ENCODE assay signal across 13 mouse cellular contexts in the genomic region with DNA sequence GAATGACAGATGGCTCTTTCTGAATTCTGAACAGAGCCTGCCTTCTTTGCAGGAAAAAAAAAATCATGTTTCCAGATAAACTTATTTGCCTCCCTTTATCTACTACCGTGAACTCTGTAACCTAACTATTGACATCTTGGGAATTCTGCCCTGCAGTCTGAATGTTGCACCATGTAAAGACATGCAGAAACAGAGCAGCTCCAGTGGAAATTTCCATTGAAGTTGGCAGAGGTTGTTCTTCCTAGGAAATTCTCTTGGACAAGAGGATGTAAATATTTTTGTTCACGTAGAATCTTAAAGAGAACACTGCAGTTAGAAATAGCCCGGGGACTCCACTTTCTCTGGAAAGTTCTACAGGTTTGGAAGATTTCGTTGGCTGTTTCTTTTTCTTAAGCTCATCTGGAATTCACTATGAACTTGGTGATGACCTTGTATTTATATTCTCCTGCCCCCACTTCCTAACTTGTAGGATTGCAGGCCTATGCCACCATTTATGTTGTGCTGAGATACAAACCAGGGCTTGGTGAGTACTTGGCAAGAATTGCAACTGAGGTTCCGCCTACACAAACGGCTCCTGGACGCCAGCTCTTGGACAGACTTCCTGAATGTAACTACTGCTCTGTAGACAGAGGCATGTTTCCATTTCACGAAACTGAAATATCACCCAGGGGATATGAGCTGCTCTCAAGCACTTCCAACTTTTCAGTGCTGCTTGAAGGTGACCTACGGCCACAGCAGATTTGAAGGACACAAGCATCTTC.
DNase-seq lines count a peak whose midpoint lies in the region; ATAC-seq lines count a peak whose summit lies in the region.
"Had no signal": no experiment of that assay in that cellular context is flagged by ENCODE, and none has a peak within 500 bp of the region (broad histone marks: within the 10 kb centered on the region; RNA-seq: fewer than 3 reads in every experiment).

No protein-coding gene starts in this region.

- no peak overlapping the region for H3K9ac ChIP-seq in heart, embryonic 15.5 days
- H3K9ac ChIP-seq in heart, embryonic 11.5 days (ENCODE audit: low read depth, low read length), result no peak overlapping the region
- H3K9ac ChIP-seq in forebrain, embryonic 11.5 days (ENCODE audit: low read length), result no peak overlapping the region
- H3K9ac ChIP-seq: neural tube, embryonic 13.5 days had no signal

- 0 out of 2 replicates have a peak overlapping the region, but pooled peaks have one; percentile 8 for H3K4me2 ChIP-seq in heart, embryonic 15.5 days
- H3K4me2 ChIP-seq in heart, embryonic 11.5 days, result no peak overlapping the region
- H3K4me2 ChIP-seq in forebrain, embryonic 11.5 days (ENCODE audit: low read depth, low read length, severe bottlenecking), result no peak overlapping the region
- H3K4me2 ChIP-seq: neural tube, embryonic 13.5 days had no signal

- H3K4me1 ChIP-seq in heart, embryonic 15.5 days (replicated peaks), result peaks cover 17% of the 10 kb centered on the region
- no peaks in the 10 kb centered on the region for H3K4me1 ChIP-seq in heart, embryonic 11.5 days (ENCODE audit: control insufficient read depth, insufficient read depth, low read length)
- H3K4me1 ChIP-seq in forebrain, embryonic 11.5 days (replicated peaks; ENCODE audit: control insufficient read depth, insufficient read depth, low read length), result peaks cover 2% of the 10 kb centered on the region; the same call in 1 of the 2 replicates
- H3K4me1 ChIP-seq: neural tube, embryonic 13.5 days had no signal

- DNase-seq in left cerebral cortex, postnatal 36 days (ENCODE audit: low spot score in 2 of 2), result peak; percentile 50 to 52
- no peak for DNase-seq in left cerebral cortex, postnatal 4 days
- peak; percentile 44 for DNase-seq in gonadal fat pad, adult 2 months (ENCODE audit: low read depth)
- DNase-seq in right cerebral cortex, postnatal 25 days, result peak; percentile 26
- DNase-seq in forebrain, embryonic 11.5 days (ENCODE audit: low spot score), result no peak
- DNase-seq: cerebellum, adult 11 months had no signal

- H3K27me3 ChIP-seq in heart, embryonic 15.5 days, result no peaks in the 10 kb centered on the region
- H3K27me3 ChIP-seq in heart, embryonic 11.5 days (ENCODE audit: control insufficient read depth, insufficient read depth, low read length), result no peaks in the 10 kb centered on the region
- no peaks in the 10 kb centered on the region for H3K27me3 ChIP-seq in forebrain, embryonic 11.5 days (ENCODE audit: control insufficient read depth, insufficient read depth, low read length)
- H3K27me3 ChIP-seq: neural tube, embryonic 13.5 days had no signal

- H3K4me3 ChIP-seq in heart, embryonic 15.5 days, result no peak overlapping the region
- no peak overlapping the region for H3K4me3 ChIP-seq in heart, embryonic 11.5 days (ENCODE audit: low read depth, low read length)
- H3K4me3 ChIP-seq in forebrain, embryonic 11.5 days (ENCODE audit: low read depth, low read length), result no peak overlapping the region
- H3K4me3 ChIP-seq: layer of hippocampus, adult 2 months; neural tube, embryonic 13.5 days had no signal

- H3K36me3 ChIP-seq in heart, embryonic 15.5 days, result no peaks in the 10 kb centered on the region
- H3K36me3 ChIP-seq in heart, embryonic 11.5 days (ENCODE audit: control insufficient read depth, insufficient read depth, low read length), result no peaks in the 10 kb centered on the region
- H3K36me3 ChIP-seq in forebrain, embryonic 11.5 days (ENCODE audit: control insufficient read depth, insufficient read depth, low read length), result no peaks in the 10 kb centered on the region
- H3K36me3 ChIP-seq: neural tube, embryonic 13.5 days had no signal

- no peaks in the 10 kb centered on the region for H3K9me3 ChIP-seq in heart, embryonic 15.5 days (replicated peaks)
- H3K9me3 ChIP-seq in heart, embryonic 11.5 days (replicated peaks; ENCODE audit: control insufficient read depth, low read length), result no peaks in the 10 kb centered on the region; the same call in 1 of the 2 replicates
- no peaks in the 10 kb centered on the region for H3K9me3 ChIP-seq in forebrain, embryonic 11.5 days (ENCODE audit: control insufficient read depth, low read length)
- H3K9me3 ChIP-seq: neural tube, embryonic 13.5 days had no signal

- intact Hi-C loops in left cerebral cortex, postnatal 36 days (cut with DNase I), result no loop called here
- intact Hi-C loops in left cerebral cortex, postnatal 4 days (cut with DNase I), result no loop called here

- 44% methylated on average over 9 of the region's 9 CpGs for WGBS in heart, embryonic 15.5 days
- WGBS in heart, embryonic 11.5 days (ENCODE audit: insufficient replicate concordance), result 61% methylated on average over 9 of the region's 9 CpGs
- 88% methylated on average over 9 of the region's 9 CpGs for WGBS in forebrain, embryonic 11.5 days

- H3K27ac ChIP-seq in heart, embryonic 15.5 days, result peak overlapping the region; percentile 73
- no peak overlapping the region for H3K27ac ChIP-seq in heart, embryonic 11.5 days (ENCODE audit: low read depth, low read length)
- no peak overlapping the region for H3K27ac ChIP-seq in forebrain, embryonic 11.5 days (ENCODE audit: low read depth, low read length)
- H3K27ac ChIP-seq: layer of hippocampus, adult 2 months; neural tube, embryonic 13.5 days had no signal

- peak; percentile 70 for ATAC-seq in heart, embryonic 15.5 days (replicated peaks; ENCODE audit: insufficient number of reproducible peaks, insufficient read depth, low FRiP score, low read depth)
- ATAC-seq in heart, embryonic 11.5 days (replicated peaks; ENCODE audit: insufficient number of reproducible peaks, low FRiP score, low TSS enrichment), result no peak
- no peak for ATAC-seq in forebrain, embryonic 11.5 days (replicated peaks; ENCODE audit: low FRiP score)
- ATAC-seq: activated CD4-positive, CD25-positive, alpha-beta regulatory T cell, adult 4 months; CD4-positive, CD25-positive, alpha-beta regulatory T cell, adult 4 months; midbrain, embryonic 16.5 days had no signal

Comparison
In these comparisons a context has a peak if more than half of its experiments do, and no peak if none do; other contexts are left out.
1. DNase-seq: peak in left cerebral cortex, postnatal 36 days (2 of 2), gonadal fat pad, adult 2 months (single experiment) and right cerebral cortex, postnatal 25 days (single experiment); none in left cerebral cortex, postnatal 4 days (single experiment) and forebrain, embryonic 11.5 days (single experiment).